In genomic region chr1:132157016-132157781, GRCm38 (mm10) we compare ENCODE assay signal across 9 mouse cellular contexts. TPM values are rescaled to one million over a fixed set of nuclear protein-coding genes. Genes with fewer than 3 reads are reported as not detected.
DNase-seq lines count a peak whose midpoint lies in the region; ATAC-seq and TF ChIP-seq lines count a peak whose summit lies in the region.
"Had no signal": no experiment of that assay in that cellular context is flagged by ENCODE, and none has a peak within 500 bp of the region (broad histone marks: within the 10 kb centered on the region; RNA-seq: fewer than 3 reads in every experiment).

No protein-coding gene starts in this region.

- peak overlapping the region; percentile 43 for H3K9ac ChIP-seq in hindbrain, embryonic 13.5 days

- H3K36me3 ChIP-seq in hindbrain, embryonic 13.5 days, result no peaks in the 10 kb centered on the region

- 17% methylated on average over 14 of the region's 14 CpGs for whole genome bisulfite sequencing in cerebellum, adult 2 months
- WGBS in hindbrain, embryonic 13.5 days, result 24% methylated on average over 14 of the region's 14 CpGs

- H3K27ac ChIP-seq in cerebellum, adult 2 months (ENCODE audit: insufficient read depth, low read length), result no peak overlapping the region
- H3K27ac ChIP-seq in hindbrain, embryonic 13.5 days, result 0 out of 2 replicates have a peak overlapping the region, but pooled peaks have one; percentile 14
- H3K27ac ChIP-seq: macrophage had no signal

- peaks cover 43% of the 10 kb centered on the region for H3K4me1 ChIP-seq in cerebellum, adult 2 months (ENCODE audit: control insufficient read depth, insufficient read depth, low read length)
- peaks cover 50% of the 10 kb centered on the region for H3K4me1 ChIP-seq in hindbrain, embryonic 13.5 days (replicated peaks)

- H3K9me3 ChIP-seq in hindbrain, embryonic 13.5 days, result no peaks in the 10 kb centered on the region

- H3K27me3 ChIP-seq in cerebellum, adult 2 months (ENCODE audit: control insufficient read depth, insufficient read depth, low read length), result no peaks in the 10 kb centered on the region
- H3K27me3 ChIP-seq in hindbrain, embryonic 13.5 days, result peaks cover 34% of the 10 kb centered on the region

- TF ChIP-seq CTCF in cerebellum, adult 2 months (IDR thresholded peaks at IDR 0.05; ENCODE audit: borderline replicate concordance, insufficient read depth, low read depth, low read length), result peak; percentile 98

- DNase-seq in MN1 (ENCODE audit: low spot score), result peak; percentile 84
- peak; percentile 92 to 96 for DNase-seq in cerebellum, adult 2 months
- DNase-seq in forelimb bud, embryonic 11.5 days (ENCODE audit: low read depth, low spot score), result peak; percentile 89
- DNase-seq in layer of hippocampus, postnatal 14 days (ENCODE audit: low spot score in 2 of 2), result peak; percentile 87 to 89
- peak; percentile 82 to 90 for DNase-seq in lung, postnatal 4 days
- peak; percentile 85 for DNase-seq in right cerebral cortex, adult 18-20 months
- peak; percentile 72 for DNase-seq in urinary bladder, adult 2 months (ENCODE audit: low spot score)

- ATAC-seq in hindbrain, embryonic 13.5 days (ENCODE audit: low FRiP score), result peak; percentile 78

- no peak; the same call in 1 of the 2 replicates for TF ChIP-seq POLR2A in cerebellum, adult 2 months (IDR thresholded peaks at IDR 0.05; ENCODE audit: borderline replicate concordance, insufficient read depth, low read length)

- H3K4me3 ChIP-seq in cerebellum, adult 2 months (replicated peaks; ENCODE audit: insufficient read depth, low read depth, low read length), result peak overlapping the region; percentile 27
- no peak overlapping the region for H3K4me3 ChIP-seq in hindbrain, embryonic 13.5 days

- H3K4me2 ChIP-seq in hindbrain, embryonic 13.5 days, result peak overlapping the region; percentile 36

RNA-seq across cellular contexts. Expression of gene Cdk18, which starts 17.7 kb away (rescaled TPM):
- polyA plus RNA-seq in cerebellum, adult 2 months (2012; rRNA removed), result 32.1 and 35.8 TPM in 2 replicates
- 0.31 and 0.32 TPM in 2 replicates for polyA plus RNA-seq in hindbrain, embryonic 13.5 days (2015; fragmentation: Nextera tagmentation; extraction: Ambion mirVana)
- total RNA-seq in layer of hippocampus, postnatal 14 days (2021), result 10 to 100 TPM; 21.2 to 21.9 TPM
- 20.5 and 26.8 TPM in 2 replicates for polyA plus RNA-seq in urinary bladder, adult 2 months (2012; rRNA removed)

RNA-seq across cellular contexts. Expression of gene Lemd1, which starts 34.0 kb away (rescaled TPM):
- polyA plus RNA-seq in cerebellum, adult 2 months (2012; rRNA removed), result 7.1 and 7.6 TPM in 2 replicates
- 24.8 and 25.7 TPM in 2 replicates for polyA plus RNA-seq in hindbrain, embryonic 13.5 days (2015; fragmentation: Nextera tagmentation; extraction: Ambion mirVana)
- 1 to 10 TPM; 1.4 to 1.8 TPM for total RNA-seq in layer of hippocampus, postnatal 14 days (2021)
- 0.23 and 0.32 TPM in 2 replicates for polyA plus RNA-seq in urinary bladder, adult 2 months (2012; rRNA removed)
- polyA plus RNA-seq: macrophage had no signal

RNA-seq across cellular contexts. Expression of gene AC124108.1, which starts 34.1 kb away (rescaled TPM):
- polyA plus RNA-seq in cerebellum, adult 2 months (2012; rRNA removed), result 3.2 and 3.6 TPM in 2 replicates
- polyA plus RNA-seq in hindbrain, embryonic 13.5 days (2015; fragmentation: Nextera tagmentation; extraction: Ambion mirVana), result 4.2 and 4.8 TPM in 2 replicates
- under 1 TPM; 0.91 to 0.97 TPM for total RNA-seq in layer of hippocampus, postnatal 14 days (2021)
- 0.15 and 0.21 TPM in 2 replicates for polyA plus RNA-seq in urinary bladder, adult 2 months (2012; rRNA removed)
- polyA plus RNA-seq: macrophage had no signal

Comparison
In these comparisons a context has a peak if more than half of its experiments do, and no peak if none do; other contexts are left out.
1. RNA of gene Cdk18, which starts 17.7 kb away (polyA plus RNA-seq): 32.1 to 35.8 TPM in cerebellum, adult 2 months and 20.5 to 26.8 TPM in urinary bladder, adult 2 months; 0.31 to 0.32 TPM in hindbrain, embryonic 13.5 days; every median in the first group is over 10 times any median in the second.
2. Peak in every context shown above with its lines, with median percentiles within 50 percentile points of each other: DNase-seq.